Mouse (Mus musculus) liver, embryonic 13.5 days (tissue): Measurements from ENCODE around the gene Eml6. TPM values are rescaled to one million over a fixed set of nuclear protein-coding genes. Genes with fewer than 3 reads are reported as not detected.

ENCODE experiments used
- ATAC-seq: fragments of 200-750 bp; cut with Nextera tagmentation; 2 replicates; pipeline ENCODE4 v1.8.0; 2017; ENCODE audit warnings: low read depth, mild to moderate bottlenecking, moderate number of reproducible peaks, moderate library complexity
- DNase-seq: peaks from one replicate; pipeline ENCODE4 v3.0.0; 2022
- H3K27ac ChIP-seq: fragments of 300-500 bp; sonication (generic); 2 replicates; pipeline ENCODE4 v1.5.1; 2015; ENCODE audit warnings: moderate library complexity, mild to moderate bottlenecking, inconsistent platforms
- H3K27me3 ChIP-seq: fragments of 300-500 bp; sonication (generic); 2 replicates; pipeline ENCODE4 v1.6.1; 2015; ENCODE audit warnings: mild to moderate bottlenecking, inconsistent platforms
- H3K36me3 ChIP-seq: fragments of 300-500 bp; sonication (generic); 2 replicates; pipeline ENCODE4 v1.6.1; 2015; ENCODE audit warnings: mild to moderate bottlenecking, inconsistent platforms
- H3K4me1 ChIP-seq: fragments of 300-500 bp; sonication (generic); replicated peaks from 2 replicates; pipeline ENCODE4 v1.6.1; 2015; ENCODE audit warnings: inconsistent platforms
- H3K4me2 ChIP-seq: fragments of 300-500 bp; sonication (generic); 2 replicates; pipeline ENCODE4 v1.6.1; 2015; ENCODE audit warnings: inconsistent platforms, mild to moderate bottlenecking, moderate library complexity
- H3K4me3 ChIP-seq: fragments of 300-500 bp; sonication (generic); replicated peaks from 2 replicates; pipeline ENCODE4 v1.5.1; 2015; ENCODE audit warnings: mild to moderate bottlenecking, inconsistent platforms
- H3K9ac ChIP-seq: fragments of 300-500 bp; sonication (generic); 2 replicates; pipeline ENCODE4 v1.6.1; 2015; ENCODE audit warnings: mild to moderate bottlenecking, inconsistent platforms
- H3K9me3 ChIP-seq: fragments of 300-500 bp; sonication (generic); replicated peaks from 2 replicates; pipeline ENCODE4 v1.6.1; 2016; ENCODE audit warnings: inconsistent platforms
- WGBS: fragments of 180-500 bp; shearing (Covaris S2); methylation state at CpG from one replicate; pipeline ENCODE4 v1.1.7; 2015; ENCODE audit not compliant: insufficient replicate concordance; 5-methylcytosine and 5-hydroxymethylcytosine counted together
- polyA plus RNA-seq: library from polyadenylated mRNA; unstranded; fragments of >200 nt; fragmentation: Nextera tagmentation; extraction: Ambion mirVana; gene quantifications from 2 replicates; pipeline ENCODE4 v1.2.1, GENCODE M21; 2015

Gene Eml6
- polyA plus RNA-seq, 1 experiment from 2014 or later, result 0.17 TPM

DNA sequence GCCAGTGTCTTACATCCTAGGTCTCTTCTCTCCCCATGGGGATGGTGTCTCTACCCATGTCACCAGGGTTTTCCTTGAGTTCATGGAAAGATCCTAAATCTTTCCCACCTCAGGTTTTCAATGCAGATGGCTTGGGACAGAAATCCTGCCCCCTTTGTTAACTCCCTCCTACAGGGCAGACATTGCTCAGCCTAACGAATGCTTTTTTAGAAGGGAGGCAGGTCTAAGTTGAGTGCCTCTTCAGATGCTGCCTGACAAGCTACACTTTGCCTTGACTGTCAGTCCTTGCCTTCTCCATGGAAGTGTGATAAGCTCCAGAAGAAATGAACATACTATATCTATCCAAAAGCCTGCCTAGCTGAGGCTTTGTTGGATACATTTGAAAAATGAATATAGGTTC lies 278.0 kb downstream of the Eml6 start:
- Histone ChIP-seq H3K9me3 (no peaks in the 10 kb centered on the region), H3K27me3 (no peaks in the 10 kb centered on the region), H3K4me3 (no peak overlapping the region), H3K4me1 (no peaks in the 10 kb centered on the region), H3K9ac (no peak overlapping the region), H3K36me3 (peaks cover 5% of the 10 kb centered on the region; the same call in 1 of the 2 replicates), H3K27ac (no peak overlapping the region), H3K4me2 (no peak overlapping the region)
- DNase-seq, result no peak
- no peak for ATAC-seq
- WGBS, result 67% methylated on average over 1 of the region's 1 CpGs

GRCm38 (mm10) chr11:29747365-29747764 lies 278.5 kb downstream of the Eml6 start:
- 89% methylated on average over 3 of the region's 3 CpGs for WGBS
- no peak for DNase-seq
- H3K9ac ChIP-seq, result no peak overlapping the region
- no peaks in the 10 kb centered on the region for H3K9me3 ChIP-seq
- no peaks in the 10 kb centered on the region for H3K27me3 ChIP-seq
- no peaks in the 10 kb centered on the region for H3K4me1 ChIP-seq
- no peak overlapping the region for H3K4me3 ChIP-seq
- no peak for ATAC-seq
- H3K36me3 ChIP-seq, result peaks cover 5% of the 10 kb centered on the region; the same call in 1 of the 2 replicates
- H3K27ac ChIP-seq, result no peak overlapping the region
- no peak overlapping the region for H3K4me2 ChIP-seq

DNA sequence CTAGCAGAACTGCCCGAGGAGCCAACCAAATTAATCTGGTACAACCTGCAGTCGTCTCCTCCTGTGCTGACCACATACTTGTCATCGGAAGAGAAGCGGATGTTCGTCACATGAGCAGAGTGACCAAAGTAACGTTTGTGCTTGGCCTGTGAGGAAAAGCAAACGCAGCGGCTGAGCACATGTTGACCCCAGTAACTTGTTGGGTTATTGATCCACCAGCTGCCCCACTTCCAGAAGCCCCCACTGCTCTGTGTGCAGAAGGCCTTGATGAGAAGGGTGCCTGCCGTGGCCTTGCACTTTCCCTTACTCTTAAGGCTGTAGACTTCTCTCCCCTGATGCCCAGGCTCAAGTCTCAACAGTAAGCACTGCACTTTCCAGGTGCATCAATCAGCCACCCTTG lies 279.6 kb downstream of the Eml6 start:
- Histone ChIP-seq H3K27ac (no peak overlapping the region), H3K36me3 (peaks cover 11% of the 10 kb centered on the region), H3K4me3 (no peak overlapping the region), H3K9ac (no peak overlapping the region), H3K27me3 (no peaks in the 10 kb centered on the region), H3K4me1 (no peaks in the 10 kb centered on the region), H3K9me3 (no peaks in the 10 kb centered on the region), H3K4me2 (no peak overlapping the region)
- 76% methylated on average over 9 of the region's 9 CpGs for WGBS
- ATAC-seq (no peak), DNase-seq (no peak)

GRCm38 (mm10) chr11:29745513-29745912 lies 280.3 kb downstream of the Eml6 start:
- H3K27ac ChIP-seq, result no peak overlapping the region
- no peak for DNase-seq
- no peak for ATAC-seq
- H3K4me2 ChIP-seq, result no peak overlapping the region
- H3K9ac ChIP-seq, result no peak overlapping the region
- H3K36me3 ChIP-seq, result peaks cover 11% of the 10 kb centered on the region
- H3K4me3 ChIP-seq, result no peak overlapping the region
- H3K9me3 ChIP-seq, result no peaks in the 10 kb centered on the region
- WGBS, result 72% methylated on average over 2 of the region's 2 CpGs
- H3K27me3 ChIP-seq, result no peaks in the 10 kb centered on the region
- no peaks in the 10 kb centered on the region for H3K4me1 ChIP-seq

DNA sequence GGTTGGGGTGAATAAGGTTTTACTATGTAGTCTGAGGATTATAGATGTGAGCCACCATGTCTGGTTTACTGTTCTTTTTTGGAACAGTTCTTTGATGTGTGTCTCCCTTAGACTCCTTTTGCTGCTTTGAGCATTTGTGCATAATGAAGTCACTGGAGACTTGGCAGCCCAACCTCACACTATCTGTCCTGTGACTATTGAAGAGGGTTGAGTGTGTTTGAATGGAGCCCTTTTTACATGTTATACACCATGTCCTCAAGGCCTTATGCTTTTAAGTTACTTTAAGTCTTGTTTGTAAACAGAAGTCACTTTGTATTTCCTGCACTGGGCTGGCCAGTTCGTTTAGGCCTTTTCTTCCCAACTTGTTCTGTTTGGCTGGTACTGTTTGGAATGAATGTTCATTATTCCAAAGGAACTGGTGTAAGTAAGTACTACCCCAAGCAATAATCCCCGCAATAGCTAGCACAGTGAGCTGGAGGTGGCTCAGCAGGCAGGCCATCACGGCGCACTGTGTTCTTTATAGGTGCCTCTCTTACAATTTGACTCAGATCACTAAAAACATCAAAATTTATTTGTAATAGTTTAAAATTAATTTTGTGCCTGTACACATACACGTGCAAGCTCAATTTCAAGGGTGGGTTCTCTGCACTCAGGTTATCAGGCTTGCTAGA lies 280.9 kb downstream of the Eml6 start:
- H3K9me3 ChIP-seq, result no peaks in the 10 kb centered on the region

DNA sequence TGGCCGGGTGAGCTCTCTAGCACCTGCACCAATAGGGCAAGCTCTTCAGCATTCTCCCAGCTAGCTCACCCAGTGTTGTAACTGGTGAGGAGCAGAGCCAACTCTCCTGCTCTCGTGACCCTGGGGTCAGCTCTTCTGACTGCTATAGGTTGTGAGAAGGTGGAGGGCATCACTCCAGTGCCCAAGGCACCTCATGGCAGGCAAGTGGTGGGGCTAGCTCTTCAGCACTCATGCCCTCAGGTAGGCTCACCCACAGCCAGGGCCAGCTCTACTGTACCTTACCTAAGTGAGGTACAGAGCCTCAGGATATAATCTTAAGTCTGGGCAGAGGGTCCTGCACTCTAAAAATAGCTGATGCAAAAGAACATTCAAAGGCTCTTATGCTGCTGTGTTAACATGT lies 286.1 kb downstream of the Eml6 start:
- H3K27ac ChIP-seq, result no peak overlapping the region; the same call in 1 of the 2 replicates
- no peaks in the 10 kb centered on the region for H3K27me3 ChIP-seq
- no peak overlapping the region for H3K4me2 ChIP-seq
- 70% methylated on average over 2 of the region's 2 CpGs for WGBS
- H3K4me1 ChIP-seq, result no peaks in the 10 kb centered on the region
- no peak overlapping the region for H3K4me3 ChIP-seq
- ATAC-seq (peak; percentile 29; the same call in 1 of the 2 replicates), DNase-seq (no peak)
- peaks cover 5% of the 10 kb centered on the region; the same call in 1 of the 2 replicates for H3K36me3 ChIP-seq
- H3K9ac ChIP-seq, result no peak overlapping the region
- no peaks in the 10 kb centered on the region for H3K9me3 ChIP-seq

More for the DNA sequence above, 280.9 kb downstream of the Eml6 start:
- Histone ChIP-seq H3K27me3 (no peaks in the 10 kb centered on the region), H3K4me1 (no peaks in the 10 kb centered on the region), H3K4me3 (no peak overlapping the region), H3K4me2 (no peak overlapping the region), H3K36me3 (peaks cover 11% of the 10 kb centered on the region), H3K27ac (no peak overlapping the region), H3K9ac (no peak overlapping the region)
- ATAC-seq, result no peak
- WGBS, result 85% methylated on average over 5 of the region's 5 CpGs
- no peak for DNase-seq

DNA sequence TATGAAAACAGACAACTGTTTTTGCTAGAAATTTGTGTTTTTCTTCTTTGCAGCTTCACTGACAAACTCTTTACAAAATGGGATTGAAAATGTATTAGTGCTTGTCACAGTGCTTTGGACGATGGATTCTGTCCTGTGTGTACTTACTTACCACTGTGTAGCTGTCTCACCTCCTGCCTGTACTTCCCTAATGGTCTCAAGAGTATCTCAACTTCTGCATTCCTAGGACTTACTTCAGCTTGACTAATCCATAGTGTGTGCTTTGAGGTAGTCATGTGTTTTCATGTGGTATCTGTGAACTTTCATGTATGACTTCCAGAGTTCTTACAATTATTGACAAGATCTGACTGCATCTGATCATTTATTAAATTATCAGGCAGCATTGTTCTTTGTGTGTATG lies 297.9 kb downstream of the Eml6 start:
- no peak overlapping the region for H3K4me2 ChIP-seq

DNA sequence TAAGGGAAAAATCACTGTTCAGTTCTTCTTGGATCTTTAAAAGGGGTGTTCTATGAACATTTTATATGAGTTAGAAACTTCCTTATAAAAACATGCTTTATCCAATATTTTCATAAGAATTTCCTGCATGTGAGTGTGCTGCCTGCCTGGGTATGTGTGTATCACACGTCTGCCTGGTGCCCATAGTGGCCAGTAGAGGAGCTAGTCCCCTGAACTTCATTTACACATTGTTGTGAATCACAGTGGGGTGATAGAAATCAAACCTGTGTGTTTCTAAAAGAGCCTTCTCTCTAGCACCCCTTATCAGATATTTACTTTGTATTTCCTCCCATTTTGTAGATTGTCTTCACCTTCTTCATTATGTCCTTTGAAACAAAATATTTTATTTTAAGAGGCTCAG lies 300.2 kb downstream of the Eml6 start:
- no peak for DNase-seq
- H3K4me2 ChIP-seq, result no peak overlapping the region
- H3K27ac ChIP-seq, result no peak overlapping the region
- no peaks in the 10 kb centered on the region for H3K4me1 ChIP-seq
- ATAC-seq, result no peak
- no peaks in the 10 kb centered on the region for H3K27me3 ChIP-seq
- H3K36me3 ChIP-seq, result no peaks in the 10 kb centered on the region
- H3K4me3 ChIP-seq, result no peak overlapping the region
- no peaks in the 10 kb centered on the region for H3K9me3 ChIP-seq
- H3K9ac ChIP-seq, result no peak overlapping the region
- WGBS, result 58% methylated on average over 1 of the region's 1 CpGs

More for the DNA sequence above, 297.9 kb downstream of the Eml6 start:
- WGBS, result 41% methylated on average over 1 of the region's 1 CpGs
- Histone ChIP-seq H3K4me1 (no peaks in the 10 kb centered on the region), H3K9me3 (no peaks in the 10 kb centered on the region), H3K9ac (no peak overlapping the region), H3K4me3 (no peak overlapping the region), H3K27ac (no peak overlapping the region), H3K36me3 (no peaks in the 10 kb centered on the region), H3K27me3 (no peaks in the 10 kb centered on the region)
- ATAC-seq, result no peak
- DNase-seq, result no peak

- ATAC-seq (no peak), DNase-seq (no peak)
Measured at GRCm38 (mm10) chr11:29725167-29725566, 300.7 kb downstream of the Eml6 start.

GRCm38 (mm10) chr11:29724213-29724612 lies 301.6 kb downstream of the Eml6 start:
- H3K27ac ChIP-seq, result no peak overlapping the region
- ATAC-seq (no peak), DNase-seq (no peak)
- H3K4me2 ChIP-seq, result no peak overlapping the region
- no peaks in the 10 kb centered on the region for H3K9me3 ChIP-seq
- H3K9ac ChIP-seq, result no peak overlapping the region
- H3K27me3 ChIP-seq, result no peaks in the 10 kb centered on the region
- H3K4me1 ChIP-seq, result no peaks in the 10 kb centered on the region
- H3K4me3 ChIP-seq, result no peak overlapping the region
- H3K36me3 ChIP-seq, result no peaks in the 10 kb centered on the region
- WGBS, result 82% methylated on average over 2 of the region's 2 CpGs

More at GRCm38 (mm10) chr11:29725167-29725566, 300.7 kb downstream of the Eml6 start:
- Histone ChIP-seq H3K27me3 (no peaks in the 10 kb centered on the region), H3K27ac (no peak overlapping the region), H3K4me2 (no peak overlapping the region), H3K9me3 (no peaks in the 10 kb centered on the region), H3K36me3 (no peaks in the 10 kb centered on the region), H3K4me3 (no peak overlapping the region), H3K4me1 (no peaks in the 10 kb centered on the region), H3K9ac (no peak overlapping the region)

GRCm38 (mm10) chr11:29719597-29719996 lies 306.2 kb downstream of the Eml6 start:
- no peak for ATAC-seq
- Histone ChIP-seq H3K9ac (no peak overlapping the region), H3K9me3 (no peaks in the 10 kb centered on the region), H3K27ac (no peak overlapping the region), H3K27me3 (no peaks in the 10 kb centered on the region), H3K4me3 (no peak overlapping the region), H3K4me1 (peaks cover 9% of the 10 kb centered on the region), H3K36me3 (no peaks in the 10 kb centered on the region), H3K4me2 (no peak overlapping the region)
- no peak for DNase-seq
- 50% methylated on average over 1 of the region's 1 CpGs for WGBS

- Histone ChIP-seq H3K9me3 (no peaks in the 10 kb centered on the region), H3K27ac (no peak overlapping the region), H3K4me2 (no peak overlapping the region), H3K4me3 (no peak overlapping the region), H3K27me3 (no peaks in the 10 kb centered on the region), H3K9ac (no peak overlapping the region), H3K4me1 (peaks cover 9% of the 10 kb centered on the region), H3K36me3 (no peaks in the 10 kb centered on the region)
- ATAC-seq (no peak), DNase-seq (no peak)
- 59% methylated on average over 6 of the region's 6 CpGs for WGBS
Measured at GRCm38 (mm10) chr11:29718541-29718940, 307.3 kb downstream of the Eml6 start.
